ENCODE assay signal across 17 mouse cellular contexts in genomic region chr7:75309570-75309969, GRCm38 (mm10). TPM values are rescaled to one million over a fixed set of nuclear protein-coding genes. Genes with fewer than 3 reads are reported as not detected.
A peak's percentile ranks its signal among the peaks of the same experiment; 100 is the strongest.
DNase-seq lines count a peak whose midpoint lies in the region; ATAC-seq lines count a peak whose summit lies in the region.
"Had no signal": no experiment of that assay in that cellular context is flagged by ENCODE, and none has a peak within 500 bp of the region (broad histone marks: within the 10 kb centered on the region; RNA-seq: fewer than 3 reads in every experiment).

No protein-coding gene starts in this region.

- no peak overlapping the region for H3K9ac ChIP-seq in embryonic facial prominence, embryonic 12.5 days
- no peak overlapping the region for H3K9ac ChIP-seq in midbrain, embryonic 14.5 days (replicated peaks; ENCODE audit: low read length)
- H3K9ac ChIP-seq in hindbrain, embryonic 16.5 days (ENCODE audit: low read depth, low read length), result no peak overlapping the region
- no peak overlapping the region for H3K9ac ChIP-seq in neural tube, embryonic 13.5 days

- no peak overlapping the region for H3K4me3 ChIP-seq in embryonic facial prominence, embryonic 12.5 days
- no peak overlapping the region; the same call in 1 of the 2 replicates for H3K4me3 ChIP-seq in embryonic facial prominence, embryonic 10.5 days
- H3K4me3 ChIP-seq in midbrain, embryonic 10.5 days, result 0 out of 2 replicates have a peak overlapping the region, but pooled peaks have one; percentile 60
- no peak overlapping the region for H3K4me3 ChIP-seq in midbrain, embryonic 14.5 days (replicated peaks; ENCODE audit: low read depth, low read length)
- no peak overlapping the region for H3K4me3 ChIP-seq in hindbrain, embryonic 16.5 days (ENCODE audit: low read length)
- no peak overlapping the region; the same call in 1 of the 2 replicates for H3K4me3 ChIP-seq in neural tube, embryonic 13.5 days

- H3K9me3 ChIP-seq in embryonic facial prominence, embryonic 12.5 days, result no peaks in the 10 kb centered on the region
- no peaks in the 10 kb centered on the region for H3K9me3 ChIP-seq in embryonic facial prominence, embryonic 10.5 days
- H3K9me3 ChIP-seq in midbrain, embryonic 10.5 days (replicated peaks), result no peaks in the 10 kb centered on the region
- H3K9me3 ChIP-seq in midbrain, embryonic 14.5 days (ENCODE audit: control insufficient read depth, low read length), result no peaks in the 10 kb centered on the region
- no peaks in the 10 kb centered on the region for H3K9me3 ChIP-seq in hindbrain, embryonic 16.5 days (ENCODE audit: control insufficient read depth, low read length)
- H3K9me3 ChIP-seq in neural tube, embryonic 13.5 days, result no peaks in the 10 kb centered on the region
- H3K9me3 ChIP-seq: forebrain, embryonic 12.5 days; heart, embryonic 15.5 days had no signal

- H3K4me2 ChIP-seq in embryonic facial prominence, embryonic 12.5 days (replicated peaks), result peak overlapping the region; percentile 80; the same call in 1 of the 2 replicates
- no peak overlapping the region for H3K4me2 ChIP-seq in midbrain, embryonic 14.5 days (ENCODE audit: low read length)
- H3K4me2 ChIP-seq in hindbrain, embryonic 16.5 days (ENCODE audit: low read length), result peak overlapping the region; percentile 99; the same call in 1 of the 2 replicates
- H3K4me2 ChIP-seq in neural tube, embryonic 13.5 days, result peak overlapping the region; percentile 98; the same call in 1 of the 2 replicates

- 84% methylated on average over 8 of the region's 8 CpGs for WGBS in embryonic facial prominence, embryonic 12.5 days
- WGBS in embryonic facial prominence, embryonic 10.5 days, result 80% methylated on average over 8 of the region's 8 CpGs
- WGBS in midbrain, embryonic 10.5 days, result 77% methylated on average over 8 of the region's 8 CpGs
- 81% methylated on average over 8 of the region's 8 CpGs for WGBS in midbrain, embryonic 14.5 days
- WGBS in hindbrain, embryonic 16.5 days, result 84% methylated on average over 8 of the region's 8 CpGs
- 82% methylated on average over 8 of the region's 8 CpGs for WGBS in neural tube, embryonic 13.5 days

- ATAC-seq in embryonic facial prominence, embryonic 12.5 days (ENCODE audit: insufficient number of reproducible peaks, insufficient read depth, low FRiP score, low TSS enrichment), result no peak
- ATAC-seq in midbrain, embryonic 14.5 days (ENCODE audit: low FRiP score, low TSS enrichment), result no peak
- ATAC-seq in hindbrain, embryonic 16.5 days, result no peak
- ATAC-seq in neural tube, embryonic 13.5 days (ENCODE audit: low read depth), result no peak
- ATAC-seq: lung, postnatal 0 days had no signal

- H3K36me3 ChIP-seq in embryonic facial prominence, embryonic 12.5 days, result no peaks in the 10 kb centered on the region
- no peaks in the 10 kb centered on the region for H3K36me3 ChIP-seq in embryonic facial prominence, embryonic 10.5 days (replicated peaks)
- no peaks in the 10 kb centered on the region for H3K36me3 ChIP-seq in midbrain, embryonic 10.5 days
- no peaks in the 10 kb centered on the region for H3K36me3 ChIP-seq in midbrain, embryonic 14.5 days (ENCODE audit: control insufficient read depth, insufficient read depth, low read length)
- no peaks in the 10 kb centered on the region for H3K36me3 ChIP-seq in hindbrain, embryonic 16.5 days (ENCODE audit: control insufficient read depth, insufficient read depth, low read length)
- H3K36me3 ChIP-seq in neural tube, embryonic 13.5 days, result no peaks in the 10 kb centered on the region
- H3K36me3 ChIP-seq: forebrain, embryonic 12.5 days; heart, embryonic 15.5 days had no signal

- DNase-seq in embryonic facial prominence, embryonic 10.5 days (ENCODE audit: low spot score), result no peak
- no peak for DNase-seq in midbrain, embryonic 10.5 days (ENCODE audit: low spot score)
- no peak for DNase-seq in midbrain, embryonic 14.5 days
- no peak for DNase-seq in T-cell, adult 2 months (ENCODE audit: low spot score)
- no peak for DNase-seq in cerebellum, postnatal 4 days (ENCODE audit: low spot score in 2 of 2)
- DNase-seq: heart, adult 18-20 months; heart, postnatal 4 days; kidney, adult 2 months; kidney, postnatal 25 days; liver had no signal

- H3K4me1 ChIP-seq in embryonic facial prominence, embryonic 12.5 days, result peaks cover 4% of the 10 kb centered on the region; the same call in 1 of the 2 replicates
- peaks cover 15% of the 10 kb centered on the region for H3K4me1 ChIP-seq in embryonic facial prominence, embryonic 10.5 days
- peaks cover 24% of the 10 kb centered on the region for H3K4me1 ChIP-seq in midbrain, embryonic 10.5 days
- H3K4me1 ChIP-seq in midbrain, embryonic 14.5 days (ENCODE audit: control insufficient read depth, insufficient read depth, low read length), result peaks cover 13% of the 10 kb centered on the region
- H3K4me1 ChIP-seq in hindbrain, embryonic 16.5 days (ENCODE audit: control insufficient read depth, insufficient read depth, low read depth, low read length), result peaks cover 9% of the 10 kb centered on the region
- H3K4me1 ChIP-seq in neural tube, embryonic 13.5 days (replicated peaks), result peaks cover 24% of the 10 kb centered on the region

- H3K27ac ChIP-seq in embryonic facial prominence, embryonic 12.5 days, result no peak overlapping the region
- H3K27ac ChIP-seq in embryonic facial prominence, embryonic 10.5 days (replicated peaks), result no peak overlapping the region
- no peak overlapping the region for H3K27ac ChIP-seq in midbrain, embryonic 10.5 days (replicated peaks)
- no peak overlapping the region for H3K27ac ChIP-seq in midbrain, embryonic 14.5 days (replicated peaks; ENCODE audit: low read depth, low read length)
- no peak overlapping the region for H3K27ac ChIP-seq in hindbrain, embryonic 16.5 days (ENCODE audit: low read depth, low read length)
- no peak overlapping the region for H3K27ac ChIP-seq in neural tube, embryonic 13.5 days (replicated peaks)
- H3K27ac ChIP-seq: forebrain, embryonic 12.5 days; heart, embryonic 15.5 days had no signal

- peaks cover 38% of the 10 kb centered on the region for H3K27me3 ChIP-seq in embryonic facial prominence, embryonic 12.5 days
- peaks cover 56% of the 10 kb centered on the region for H3K27me3 ChIP-seq in embryonic facial prominence, embryonic 10.5 days (replicated peaks; ENCODE audit: low read depth, poor library complexity, severe bottlenecking)
- peaks cover 68% of the 10 kb centered on the region for H3K27me3 ChIP-seq in midbrain, embryonic 10.5 days (ENCODE audit: low read depth, poor library complexity, severe bottlenecking)
- H3K27me3 ChIP-seq in midbrain, embryonic 14.5 days (ENCODE audit: control insufficient read depth, insufficient read depth, low read length), result peaks cover 40% of the 10 kb centered on the region
- peaks cover 8% of the 10 kb centered on the region for H3K27me3 ChIP-seq in hindbrain, embryonic 16.5 days (replicated peaks; ENCODE audit: control insufficient read depth, insufficient read depth, low read length)
- H3K27me3 ChIP-seq in neural tube, embryonic 13.5 days, result peaks cover 32% of the 10 kb centered on the region
- H3K27me3 ChIP-seq: CH12.LX had no signal

RNA-seq across cellular contexts. Expression of gene Sv2b, which starts 0.5 kb away (rescaled TPM):
- 0.94 and 1.3 TPM in 2 replicates for polyA plus RNA-seq in embryonic facial prominence, embryonic 12.5 days (2016; fragmentation: Nextera tagmentation; extraction: Ambion mirVana)
- 0.69 and 0.70 TPM in 2 replicates for polyA plus RNA-seq in embryonic facial prominence, embryonic 10.5 days (2016; fragmentation: Nextera tagmentation; extraction: Ambion mirVana)
- 1.6 and 2.4 TPM in 2 replicates for polyA plus RNA-seq in midbrain, embryonic 10.5 days (2016; fragmentation: Nextera tagmentation; extraction: Ambion mirVana)
- 4.5 and 5.9 TPM in 2 replicates for polyA plus RNA-seq in midbrain, embryonic 14.5 days (2014; fragmentation: Nextera tagmentation; extraction: Ambion mirVana)
- polyA plus RNA-seq in hindbrain, embryonic 16.5 days (2015; fragmentation: Nextera tagmentation; extraction: Ambion mirVana), result 20.4 and 23.5 TPM in 2 replicates
- polyA plus RNA-seq in neural tube, embryonic 13.5 days (2015; fragmentation: Nextera tagmentation; extraction: Ambion mirVana), result 12.0 and 12.3 TPM in 2 replicates
- polyA plus RNA-seq: kidney, adult 2 months had no signal
